Mouse (Mus musculus): ENCODE results near the gene Klhl29.

- no peak for TF ChIP-seq ZC3H11A (IDR thresholded peaks at IDR 0.05; ENCODE audit: borderline replicate concordance, low read depth, low read length)
- no peak for TF ChIP-seq CHD2 (IDR thresholded peaks at IDR 0.05; ENCODE audit: low read depth, low read length)
- TF ChIP-seq MAFK (IDR thresholded peaks at IDR 0.05; ENCODE audit: insufficient read depth, low read depth, low read length), result no peak
Observed at GRCm38 (mm10) chr12:5088639-5089038, 286.8 kb downstream of the Klhl29 start.

All from ES-E14 (cell line).